Mouse (Mus musculus): ENCODE measurements around the gene Olfr1208. TPM values are rescaled to one million over a fixed set of nuclear protein-coding genes. Genes with fewer than 3 reads are reported as not detected.

Gene Olfr1208
- not detected in 2 replicates for polyA plus RNA-seq (2015; fragmentation: Nextera tagmentation; extraction: Ambion mirVana)

GRCm38 (mm10) chr2:88902211-88902610 lies at the start of gene Olfr1208:
Gene Olfr1208 (minus strand): TSS chr2:88902311.
- Histone ChIP-seq H3K9ac (ENCODE audit: low read depth, low read length) (no peak within 1 kb of the TSS), H3K36me3 (ENCODE audit: control insufficient read depth, insufficient read depth) (no peaks in the 10 kb centered on the region), H3K4me1 (ENCODE audit: control insufficient read depth, low read depth, low read length) (no peaks in the 10 kb centered on the region), H3K27ac (ENCODE audit: low read length) (no peak within 1 kb of the TSS), H3K9me3 (replicated peaks; ENCODE audit: control insufficient read depth, low read length) (no peaks in the 10 kb centered on the region), H3K4me3 (ENCODE audit: low read depth, low read length) (no peak within 1 kb of the TSS), H3K4me2 (ENCODE audit: low read depth, low read length) (no peak within 1 kb of the TSS), H3K27me3 (ENCODE audit: control insufficient read depth, insufficient read depth, low read depth, low read length) (no peaks in the 10 kb centered on the region)
- no peak for ATAC-seq (ENCODE audit: low read depth)

- ATAC-seq (ENCODE audit: low read depth) = no peak
- Histone ChIP-seq H3K9ac (ENCODE audit: low read depth, low read length) (no peak within 1 kb of the TSS), H3K27ac (ENCODE audit: low read length) (no peak within 1 kb of the TSS), H3K4me2 (ENCODE audit: low read depth, low read length) (no peak within 1 kb of the TSS), H3K9me3 (replicated peaks; ENCODE audit: control insufficient read depth, low read length) (no peaks in the 10 kb centered on the region), H3K27me3 (ENCODE audit: control insufficient read depth, insufficient read depth, low read depth, low read length) (no peaks in the 10 kb centered on the region), H3K36me3 (ENCODE audit: control insufficient read depth, insufficient read depth) (no peaks in the 10 kb centered on the region), H3K4me3 (ENCODE audit: low read depth, low read length) (no peak within 1 kb of the TSS), H3K4me1 (ENCODE audit: control insufficient read depth, low read depth, low read length) (no peaks in the 10 kb centered on the region)
- 70% methylated on average over 1 of the region's 1 CpGs for WGBS (ENCODE audit: insufficient replicate concordance)
Measured at GRCm38 (mm10) chr2:88938011-88938410, 35.9 kb upstream of the Olfr1208 start, which contains the start of gene Olfr1211. Gene Olfr1211 (minus strand): TSS chr2:88938111.

GRCm38 (mm10) chr2:88915057-88915456 lies 12.9 kb upstream of the Olfr1208 start, which contains the start of gene Olfr1209:
Gene Olfr1209 (minus strand): TSS chr2:88915157.
- H3K27me3 ChIP-seq (ENCODE audit: control insufficient read depth, insufficient read depth, low read depth, low read length) = no peaks in the 10 kb centered on the region
- no peaks in the 10 kb centered on the region for H3K36me3 ChIP-seq (ENCODE audit: control insufficient read depth, insufficient read depth)
- H3K9me3 ChIP-seq (replicated peaks; ENCODE audit: control insufficient read depth, low read length) = no peaks in the 10 kb centered on the region
- H3K4me3 ChIP-seq (ENCODE audit: low read depth, low read length) = no peak within 1 kb of the TSS
- no peak within 1 kb of the TSS for H3K4me2 ChIP-seq (ENCODE audit: low read depth, low read length)
- WGBS (ENCODE audit: insufficient replicate concordance) = 55% methylated on average over 3 of the region's 3 CpGs
- H3K4me1 ChIP-seq (ENCODE audit: control insufficient read depth, low read depth, low read length) = no peaks in the 10 kb centered on the region
- no peak for ATAC-seq (ENCODE audit: low read depth)
- H3K27ac ChIP-seq (ENCODE audit: low read length) = no peak within 1 kb of the TSS
- H3K9ac ChIP-seq (ENCODE audit: low read depth, low read length) = no peak within 1 kb of the TSS

- 52% methylated on average over 2 of the region's 2 CpGs for WGBS (ENCODE audit: insufficient replicate concordance)
- Histone ChIP-seq H3K9ac (ENCODE audit: low read depth, low read length) (no peak within 1 kb of the TSS), H3K4me3 (ENCODE audit: low read depth, low read length) (no peak within 1 kb of the TSS), H3K36me3 (ENCODE audit: control insufficient read depth, insufficient read depth) (no peaks in the 10 kb centered on the region), H3K27me3 (ENCODE audit: control insufficient read depth, insufficient read depth, low read depth, low read length) (no peaks in the 10 kb centered on the region), H3K4me2 (ENCODE audit: low read depth, low read length) (no peak within 1 kb of the TSS), H3K27ac (ENCODE audit: low read length) (no peak within 1 kb of the TSS), H3K4me1 (ENCODE audit: control insufficient read depth, low read depth, low read length) (no peaks in the 10 kb centered on the region), H3K9me3 (replicated peaks; ENCODE audit: control insufficient read depth, low read length) (no peaks in the 10 kb centered on the region)
- ATAC-seq (ENCODE audit: low read depth) = no peak
Measured at GRCm38 (mm10) chr2:88862931-88863330, 39.2 kb downstream of the Olfr1208 start, which contains the start of gene Olfr1206. Gene Olfr1206 (plus strand): TSS chr2:88863231.

- H3K9ac ChIP-seq (ENCODE audit: low read depth, low read length) = no peak within 1 kb of the TSS
- no peak for ATAC-seq (ENCODE audit: low read depth)
- H3K27ac ChIP-seq (ENCODE audit: low read length) = no peak within 1 kb of the TSS
- H3K4me1 ChIP-seq (ENCODE audit: control insufficient read depth, low read depth, low read length) = no peaks in the 10 kb centered on the region
- no peaks in the 10 kb centered on the region for H3K9me3 ChIP-seq (replicated peaks; ENCODE audit: control insufficient read depth, low read length)
- no peak within 1 kb of the TSS for H3K4me2 ChIP-seq (ENCODE audit: low read depth, low read length)
- no peaks in the 10 kb centered on the region for H3K36me3 ChIP-seq (ENCODE audit: control insufficient read depth, insufficient read depth)
- WGBS (ENCODE audit: insufficient replicate concordance) = 54% methylated on average over 1 of the region's 1 CpGs
- H3K4me3 ChIP-seq (ENCODE audit: low read depth, low read length) = no peak within 1 kb of the TSS
- no peaks in the 10 kb centered on the region for H3K27me3 ChIP-seq (ENCODE audit: control insufficient read depth, insufficient read depth, low read depth, low read length)
Measured at GRCm38 (mm10) chr2:88848992-88849391, 53.1 kb downstream of the Olfr1208 start, which contains the start of gene Olfr1204. Gene Olfr1204 (plus strand): TSS chr2:88849292.

Other genes with a start within 250 kb of the Olfr1208 start
- gene Olfr1193, start 226.7 kb downstream of the Olfr1208 start, polyA plus RNA-seq (2015; fragmentation: Nextera tagmentation; extraction: Ambion mirVana) = not detected in 2 replicates
- gene Olfr1195, start 213.1 kb downstream of the Olfr1208 start, polyA plus RNA-seq (2015; fragmentation: Nextera tagmentation; extraction: Ambion mirVana) = not detected in 2 replicates
- not detected in 2 replicates for gene Olfr1196, start 197.7 kb downstream of the Olfr1208 start, polyA plus RNA-seq (2015; fragmentation: Nextera tagmentation; extraction: Ambion mirVana)
- not detected in 2 replicates for gene Olfr1197, start 169.9 kb downstream of the Olfr1208 start, polyA plus RNA-seq (2015; fragmentation: Nextera tagmentation; extraction: Ambion mirVana)
- not detected in 2 replicates for gene Olfr1198, start 150.9 kb downstream of the Olfr1208 start, polyA plus RNA-seq (2015; fragmentation: Nextera tagmentation; extraction: Ambion mirVana)
- gene Olfr1199, start 141.8 kb downstream of the Olfr1208 start, polyA plus RNA-seq (2015; fragmentation: Nextera tagmentation; extraction: Ambion mirVana) = not detected in 2 replicates
- not detected in 2 replicates for gene Olfr1200, start 131.8 kb downstream of the Olfr1208 start, polyA plus RNA-seq (2015; fragmentation: Nextera tagmentation; extraction: Ambion mirVana)
- gene Olfr1201, start 109.3 kb downstream of the Olfr1208 start, polyA plus RNA-seq (2015; fragmentation: Nextera tagmentation; extraction: Ambion mirVana) = not detected in 2 replicates
- gene Olfr1202, start 87.8 kb downstream of the Olfr1208 start, polyA plus RNA-seq (2015; fragmentation: Nextera tagmentation; extraction: Ambion mirVana) = not detected in 2 replicates
- not detected in 2 replicates for gene Olfr1205, start 72.6 kb downstream of the Olfr1208 start, polyA plus RNA-seq (2015; fragmentation: Nextera tagmentation; extraction: Ambion mirVana)
- gene Olfr1204, start 53.0 kb downstream of the Olfr1208 start, polyA plus RNA-seq (2015; fragmentation: Nextera tagmentation; extraction: Ambion mirVana) = not detected in 2 replicates
- not detected in 2 replicates for gene Olfr1206, start 39.1 kb downstream of the Olfr1208 start, polyA plus RNA-seq (2015; fragmentation: Nextera tagmentation; extraction: Ambion mirVana)
- gene Olfr1209, start 12.8 kb upstream of the Olfr1208 start, polyA plus RNA-seq (2015; fragmentation: Nextera tagmentation; extraction: Ambion mirVana) = not detected in 2 replicates
- gene Olfr1211, start 35.8 kb upstream of the Olfr1208 start, polyA plus RNA-seq (2015; fragmentation: Nextera tagmentation; extraction: Ambion mirVana) = not detected in 2 replicates
- not detected in 2 replicates for gene Olfr1212, start 51.7 kb upstream of the Olfr1208 start, polyA plus RNA-seq (2015; fragmentation: Nextera tagmentation; extraction: Ambion mirVana)
- gene Gm13762, start 78.0 kb upstream of the Olfr1208 start, polyA plus RNA-seq (2015; fragmentation: Nextera tagmentation; extraction: Ambion mirVana) = not detected in 2 replicates
- not detected in 2 replicates for gene Olfr1214, start 90.3 kb upstream of the Olfr1208 start, polyA plus RNA-seq (2015; fragmentation: Nextera tagmentation; extraction: Ambion mirVana)
- not detected in 2 replicates for gene Olfr1215, start 104.7 kb upstream of the Olfr1208 start, polyA plus RNA-seq (2015; fragmentation: Nextera tagmentation; extraction: Ambion mirVana)
- not detected in 2 replicates for gene Olfr1216, start 116.0 kb upstream of the Olfr1208 start, polyA plus RNA-seq (2015; fragmentation: Nextera tagmentation; extraction: Ambion mirVana)
- gene Olfr1217, start 129.8 kb upstream of the Olfr1208 start, polyA plus RNA-seq (2015; fragmentation: Nextera tagmentation; extraction: Ambion mirVana) = not detected in 2 replicates
- not detected in 2 replicates for gene Olfr1218, start 158.9 kb upstream of the Olfr1208 start, polyA plus RNA-seq (2015; fragmentation: Nextera tagmentation; extraction: Ambion mirVana)
- not detected in 2 replicates for gene Olfr1219, start 181.2 kb upstream of the Olfr1208 start, polyA plus RNA-seq (2015; fragmentation: Nextera tagmentation; extraction: Ambion mirVana)
- gene Olfr1220, start 204.5 kb upstream of the Olfr1208 start, polyA plus RNA-seq (2015; fragmentation: Nextera tagmentation; extraction: Ambion mirVana) = not detected in 2 replicates
- not detected in 2 replicates for gene Olfr1221, start 215.0 kb upstream of the Olfr1208 start, polyA plus RNA-seq (2015; fragmentation: Nextera tagmentation; extraction: Ambion mirVana)
- not detected in 2 replicates for gene Olfr1222, start 230.7 kb upstream of the Olfr1208 start, polyA plus RNA-seq (2015; fragmentation: Nextera tagmentation; extraction: Ambion mirVana)
- gene Olfr1223, start 249.2 kb upstream of the Olfr1208 start, polyA plus RNA-seq (2015; fragmentation: Nextera tagmentation; extraction: Ambion mirVana) = not detected in 2 replicates

Measured in liver, embryonic 16.5 days (tissue).